Mouse (Mus musculus) heart, postnatal 36 days (tissue): ENCODE results near the gene Nqo1. TPM values are rescaled to one million over a fixed set of nuclear protein-coding genes. Genes with fewer than 3 reads are reported as not detected.

Experiments
- DNase-seq, 2 experiments: peaks; one replicate each; pipeline ENCODE4 v3.0.0; 2021 to 2022
- intact Hi-C: fragments of 180-260 bp; cut with DNase I; formaldehyde crosslinking; loops from one replicate; pipeline ENCODE4 v1.15.1; 2025
- total RNA-seq, 2 experiments: library from RNA; stranded (reverse); gene quantifications; 2 replicates each; pipeline ENCODE4 v1.2.3; 2021

Nqo1 gene
- total RNA-seq, 2 experiments from 2014 or later: 33.2 to 57.3 TPM

DNA sequence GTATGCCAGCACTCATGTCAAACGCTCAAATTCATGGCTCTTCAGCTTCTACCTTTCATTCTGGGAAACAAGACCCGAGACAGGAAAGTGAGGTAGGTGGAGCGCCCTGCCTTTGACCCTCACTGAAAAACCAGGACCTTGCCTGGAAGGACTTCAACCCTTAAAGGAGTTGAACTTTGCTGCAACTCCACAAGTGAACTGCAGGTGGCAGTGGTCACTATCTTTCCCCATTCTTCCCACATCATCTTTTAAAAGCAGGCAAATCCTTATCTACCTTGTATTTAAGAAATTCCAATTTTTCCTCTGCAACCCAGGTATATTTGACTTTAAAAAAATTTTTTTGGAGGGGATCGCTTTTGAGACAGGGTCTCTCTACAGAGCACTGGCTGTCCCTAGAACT, 8.4 kb upstream of the Nqo1 start:
- no peak for DNase-seq
- intact Hi-C loops: loop anchor here (5.0 kb wide), 1 partner anchor 166 kb away; no protein-coding TSS in a partner anchor

DNA sequence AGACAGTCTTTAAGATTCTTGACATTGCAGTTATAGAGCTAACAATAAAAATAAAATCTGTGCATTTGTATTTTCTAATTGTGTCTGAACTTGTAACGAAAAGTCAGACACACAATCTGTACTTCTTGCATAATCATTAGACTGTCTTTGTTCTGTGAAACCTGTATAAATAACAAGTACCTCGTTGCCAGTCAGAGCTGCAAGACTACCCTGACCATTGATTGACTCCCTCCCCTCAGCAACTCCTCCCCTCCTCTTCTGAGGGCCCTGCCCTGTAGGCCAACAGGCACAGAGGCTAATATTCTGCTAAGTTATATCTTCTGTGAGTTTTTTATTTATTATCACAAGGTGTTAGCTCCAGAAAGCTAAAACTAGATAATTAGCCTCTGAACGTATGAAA, 2.9 kb upstream of the Nqo1 start:
- DNase-seq: no peak

DNA sequence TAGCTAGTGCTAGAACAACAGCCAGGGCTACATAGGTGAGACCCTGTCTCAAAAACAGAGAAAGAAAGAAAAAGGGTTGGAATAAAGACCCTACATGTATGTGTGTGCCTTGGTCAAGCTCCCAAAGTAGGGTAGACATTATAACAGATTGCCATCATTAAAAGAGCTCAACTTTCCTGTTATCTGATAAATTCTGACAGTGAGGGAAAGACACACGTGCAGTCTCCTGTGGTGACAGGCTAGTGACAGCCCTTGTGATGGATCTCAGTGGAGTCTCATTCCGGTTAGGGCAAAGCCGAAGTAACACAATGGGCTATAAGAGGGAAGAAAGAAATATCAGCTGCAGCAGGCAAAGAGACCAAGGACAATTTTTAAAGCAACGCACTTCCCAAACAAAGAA, 1.1 kb upstream of the Nqo1 start:
- no peak for DNase-seq
- intact Hi-C loops: no loop called here

More for the DNA sequence above, 2.9 kb upstream of the Nqo1 start:
- intact Hi-C loops: no loop called here

DNA sequence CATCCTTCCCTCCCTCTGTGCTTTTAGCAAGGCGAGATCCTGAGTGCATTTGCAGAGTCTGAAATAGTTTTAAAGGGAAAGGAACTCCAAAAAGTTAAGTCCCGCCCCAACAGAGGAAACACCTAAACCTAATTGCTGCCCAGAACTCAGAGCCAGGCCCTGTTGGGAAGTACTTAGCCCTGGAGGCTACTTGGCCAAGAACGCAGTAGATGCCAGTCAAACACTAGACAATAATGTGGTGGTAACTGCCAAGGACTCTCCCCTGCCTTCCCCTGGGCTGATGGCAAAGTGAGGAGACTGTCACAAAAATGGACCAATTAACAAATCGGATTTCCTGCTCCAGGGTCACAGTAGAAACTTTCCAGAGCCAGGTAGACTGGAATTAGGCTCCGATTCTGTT, 1.1 kb downstream of the Nqo1 start:
- intact Hi-C loops: no loop called here

DNA sequence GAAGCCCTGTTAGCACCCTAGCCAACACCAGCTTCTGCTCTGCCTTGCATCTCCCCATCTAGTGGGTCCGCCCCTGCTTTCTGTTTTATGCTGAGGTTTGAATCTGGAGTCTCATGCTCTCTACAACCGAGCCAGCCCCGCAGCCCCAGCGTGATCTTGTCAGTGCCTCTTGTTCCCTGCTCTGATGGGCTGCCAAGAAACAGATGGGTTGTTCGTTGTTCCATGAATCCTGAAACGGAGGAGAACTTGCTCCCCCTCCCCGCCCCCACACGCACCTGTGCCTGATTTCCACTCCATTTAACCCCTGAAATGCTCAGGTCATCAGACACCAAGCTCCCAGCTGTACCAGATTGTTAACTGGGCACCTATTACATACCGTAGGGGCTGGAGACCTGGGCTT, 3.5 kb downstream of the Nqo1 start:
- intact Hi-C loops: no loop called here
- no peak for DNase-seq

More for the DNA sequence above, 1.1 kb downstream of the Nqo1 start:
- no peak for DNase-seq

DNA sequence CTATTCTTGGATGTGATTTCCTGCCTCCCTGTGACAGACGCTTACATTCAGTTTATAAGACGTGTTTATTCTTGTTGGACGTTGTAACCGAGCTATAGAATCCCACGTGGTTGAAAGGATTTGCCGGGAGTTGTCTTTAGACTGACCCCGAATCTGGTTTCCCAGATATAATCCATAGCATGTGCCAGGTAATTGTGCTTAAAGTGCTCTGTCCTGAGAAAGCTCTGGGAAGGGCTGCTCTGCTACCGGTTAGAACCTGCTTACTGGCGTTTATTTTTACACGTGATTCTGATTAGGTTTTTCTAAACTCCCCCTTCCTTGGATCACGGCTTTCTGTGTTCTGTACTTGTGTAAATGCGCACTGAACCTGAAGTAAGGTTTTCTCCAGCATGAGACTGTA, 5.3 kb downstream of the Nqo1 start:
- intact Hi-C loops: no loop called here
- DNase-seq: no peak

DNA sequence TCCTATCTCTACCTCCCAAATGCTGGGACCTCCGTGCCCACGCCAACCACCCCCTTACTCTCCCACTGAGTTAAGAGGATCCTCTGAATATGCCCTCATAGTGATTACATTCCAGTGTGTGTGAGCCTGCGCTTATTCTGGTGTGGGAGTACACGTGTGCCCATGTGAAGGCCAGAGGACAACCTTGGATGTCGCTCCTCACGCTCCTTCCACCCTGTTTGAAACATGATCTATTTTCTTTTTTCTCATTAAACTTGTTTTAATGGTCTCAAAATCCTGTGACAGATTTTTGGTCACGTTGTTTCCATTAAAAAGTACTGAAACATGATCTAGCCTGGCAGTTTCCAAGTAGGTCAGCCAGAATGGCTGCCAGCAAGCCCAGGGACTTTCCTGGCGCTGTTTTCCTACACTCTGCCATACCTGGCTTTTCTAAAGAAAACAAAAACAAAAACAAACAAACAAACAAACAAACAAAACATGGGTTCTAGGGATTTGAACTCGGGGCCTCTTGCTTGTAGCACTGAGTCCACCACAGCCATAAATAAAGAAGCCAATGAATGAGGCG, 6.8 kb downstream of the Nqo1 start:
- intact Hi-C loops: no loop called here
- DNase-seq: no peak

DNA sequence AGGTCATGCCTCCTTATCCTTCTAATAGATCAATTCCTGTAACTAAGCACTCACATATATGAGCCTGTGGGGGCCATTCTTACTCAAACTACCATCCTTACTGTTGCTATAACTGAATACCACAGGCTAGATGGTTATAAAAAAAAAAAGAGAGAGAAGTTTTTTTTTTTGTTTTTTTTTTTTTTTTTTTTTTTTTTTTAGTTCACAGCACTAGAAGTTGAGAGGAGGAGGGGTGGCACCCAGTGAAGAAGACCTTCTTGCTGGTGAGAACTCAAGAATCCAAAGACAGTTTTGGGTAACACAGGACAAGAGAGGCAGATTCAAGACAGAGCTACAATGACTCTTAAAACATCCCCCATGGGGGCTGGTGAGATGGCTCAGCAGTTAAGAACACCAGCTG, 7.6 kb downstream of the Nqo1 start:
- no peak for DNase-seq
- intact Hi-C loops: no loop called here

DNA sequence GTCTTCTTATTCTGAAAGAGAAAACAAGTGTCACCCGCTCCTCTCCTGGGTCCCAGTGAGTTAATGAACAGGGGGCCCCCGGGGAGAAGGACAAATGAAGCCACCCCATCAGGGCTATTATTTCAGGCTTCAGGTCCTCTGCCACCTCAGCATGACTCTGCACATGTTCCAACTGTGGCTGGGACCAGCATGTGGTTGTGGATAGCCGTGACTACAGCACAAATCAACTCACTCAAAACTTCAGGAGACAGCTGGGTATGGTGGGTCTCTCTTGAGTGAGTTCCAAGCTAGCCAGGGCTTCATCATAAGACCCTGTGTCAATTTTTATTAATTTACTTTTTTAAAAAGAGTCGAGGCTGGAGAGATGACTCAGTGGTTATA, 11.9 kb downstream of the Nqo1 start:
- intact Hi-C loops: no loop called here
- no peak for DNase-seq

DNA sequence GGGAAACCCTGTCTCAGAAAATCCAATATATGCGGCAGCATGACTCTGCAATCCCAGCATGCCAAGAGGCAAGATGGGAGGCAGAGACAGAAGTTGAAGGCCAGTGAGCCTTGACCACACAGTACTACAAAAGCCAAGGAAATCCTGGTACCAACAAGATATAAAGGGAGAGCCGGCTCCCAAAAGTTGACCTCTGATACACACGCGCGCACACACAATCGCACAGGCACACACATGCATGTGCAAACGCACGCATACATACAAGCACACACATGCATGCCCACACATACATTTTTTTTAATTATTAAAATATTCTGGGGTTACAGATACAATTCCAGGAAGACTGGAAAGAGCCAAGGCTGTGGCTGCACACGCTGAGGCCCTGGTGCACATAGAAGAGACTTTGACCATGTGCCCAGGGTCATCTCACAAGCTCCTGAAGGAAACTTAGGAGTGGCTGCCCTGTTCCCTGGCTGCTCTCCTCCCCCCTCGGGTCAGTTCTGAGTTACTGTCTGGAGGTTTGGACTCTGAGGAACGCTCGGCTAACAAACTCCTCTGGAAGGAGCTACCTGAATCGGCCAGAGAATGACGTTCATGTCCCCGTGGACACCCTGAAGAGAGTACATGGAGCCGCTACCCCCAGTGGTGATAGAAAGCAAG, 12.4 kb downstream of the Nqo1 start:
- DNase-seq: no peak
- intact Hi-C loops: no loop called here

DNA sequence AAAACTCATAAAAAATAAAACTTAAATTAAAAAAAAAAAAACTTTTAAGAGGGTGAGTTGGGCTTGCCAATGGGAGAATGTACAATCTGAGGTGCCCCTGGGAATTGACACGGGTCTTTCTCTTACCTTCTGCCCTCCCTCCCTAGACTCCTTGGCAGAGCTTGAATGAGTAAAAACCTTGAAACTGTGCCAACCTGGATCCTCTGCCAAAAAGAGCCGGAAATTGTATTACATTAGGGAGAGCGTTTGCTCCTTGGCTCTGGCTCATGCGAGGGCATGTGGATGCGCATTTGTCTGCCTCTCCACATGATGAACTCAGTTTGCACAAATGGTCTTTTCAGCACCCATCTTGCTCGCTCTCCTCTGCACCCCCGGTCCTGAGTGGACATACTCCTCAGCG, 13.4 kb downstream of the Nqo1 start:
- intact Hi-C loops: loop anchor here (2.0 kb wide), 1 partner anchor 35 kb away; the partner anchor contains the start of gene Nob1
- peak; percentile 34 to 39 for DNase-seq

DNA sequence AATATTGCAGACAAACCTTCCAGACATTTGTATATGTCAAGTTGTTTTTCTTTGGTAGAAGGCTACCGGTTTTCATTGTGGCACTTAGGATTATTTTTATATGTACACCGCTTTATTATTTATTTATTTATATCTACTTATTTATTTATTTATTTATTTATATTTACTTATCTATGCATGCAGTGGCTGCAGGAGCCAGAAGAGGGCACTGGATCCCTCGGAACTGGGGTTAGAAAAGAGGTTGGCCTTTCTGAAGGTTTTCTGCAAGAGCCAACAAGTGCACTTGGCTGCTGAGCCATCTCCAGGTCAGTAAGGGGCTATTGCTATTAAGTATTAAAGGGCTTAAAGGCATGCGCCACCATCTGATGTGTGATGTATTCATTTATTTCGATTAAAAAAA, 15.1 kb downstream of the Nqo1 start:
- intact Hi-C loops: loop anchor here (2.0 kb wide), 1 partner anchor 37 kb away; the partner anchor contains the start of gene Nob1
- no peak for DNase-seq

DNA sequence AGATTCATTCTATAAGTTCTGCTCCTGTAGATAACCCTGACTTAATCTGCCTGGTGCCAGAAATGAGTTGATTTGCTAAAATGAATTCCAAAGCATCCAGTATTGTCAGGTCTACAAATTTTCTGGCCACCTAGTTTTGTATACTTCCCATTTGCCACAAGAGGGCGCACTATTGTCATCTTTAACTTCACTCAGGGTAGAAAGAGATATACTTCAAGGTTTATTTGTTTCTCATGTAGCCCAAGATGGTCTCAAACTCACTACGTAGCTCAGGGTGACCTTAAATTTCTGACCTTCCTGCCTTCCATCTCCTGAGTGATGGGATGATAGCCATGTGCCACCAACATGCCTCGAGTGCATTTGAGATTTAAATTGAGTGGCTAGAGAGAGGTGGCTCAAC, 16.4 kb downstream of the Nqo1 start:
- intact Hi-C loops: no loop called here
- DNase-seq: no peak

DNA sequence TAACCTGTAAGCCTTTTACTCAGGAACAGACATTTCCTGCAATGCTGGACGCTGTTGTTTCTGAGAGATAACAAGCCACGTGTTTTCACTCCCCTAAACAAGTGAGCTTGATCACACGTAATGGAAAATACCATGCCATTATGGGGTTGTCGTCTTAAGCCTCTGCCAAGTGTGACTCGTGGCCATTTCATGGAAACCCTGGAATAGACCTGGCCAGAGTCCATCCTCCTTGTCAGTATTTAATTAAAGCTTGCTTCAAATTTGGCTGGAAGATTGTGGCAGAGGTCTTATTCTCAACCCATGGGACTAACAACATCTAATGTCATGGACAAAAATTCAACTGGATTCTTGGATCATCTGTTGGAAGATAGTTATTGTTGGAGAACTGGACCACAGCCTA, 16.8 kb downstream of the Nqo1 start:
- intact Hi-C loops: no loop called here
- peak; percentile 49 to 60 for DNase-seq

DNA sequence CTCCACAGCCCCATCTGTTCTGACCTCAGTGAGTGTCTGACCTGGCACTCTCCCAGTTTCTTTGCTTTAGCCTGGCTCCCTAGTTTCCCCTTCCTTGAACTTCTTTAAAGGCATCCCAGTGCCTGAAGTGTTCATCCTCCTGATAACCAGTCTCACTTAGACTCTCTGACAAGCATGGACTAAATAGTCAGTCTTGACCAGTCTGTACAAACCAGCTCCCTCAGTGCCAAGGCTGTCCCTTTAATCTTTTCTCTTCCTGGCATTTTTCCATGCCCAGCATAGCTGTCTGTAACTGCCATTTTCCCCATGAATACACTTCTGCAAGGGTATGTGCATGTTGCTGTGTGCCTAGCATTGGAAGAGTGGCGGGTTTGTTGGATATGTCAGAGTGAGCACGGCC, 17.9 kb downstream of the Nqo1 start:
- intact Hi-C loops: no loop called here
- no peak for DNase-seq

DNA sequence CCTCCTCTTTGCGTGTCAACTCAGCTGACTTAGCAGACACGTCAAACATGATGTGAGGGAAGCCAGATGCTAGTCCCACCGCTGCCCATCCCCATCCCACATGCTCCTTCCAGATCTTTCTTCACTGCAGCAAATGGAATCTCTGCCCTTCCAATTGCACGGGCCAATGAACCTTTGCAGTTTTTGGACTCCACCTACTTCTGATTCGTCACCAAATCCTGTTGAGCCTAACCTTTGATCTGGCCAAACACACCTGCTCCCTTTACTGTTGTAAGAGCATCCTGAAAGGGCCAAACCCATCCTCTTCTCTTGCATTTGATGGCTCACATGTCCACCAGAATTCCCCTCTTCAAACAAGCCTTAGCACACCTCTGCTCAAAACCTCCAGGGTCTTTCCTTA, 18.4 kb downstream of the Nqo1 start:
- intact Hi-C loops: no loop called here
- DNase-seq: no peak

DNA sequence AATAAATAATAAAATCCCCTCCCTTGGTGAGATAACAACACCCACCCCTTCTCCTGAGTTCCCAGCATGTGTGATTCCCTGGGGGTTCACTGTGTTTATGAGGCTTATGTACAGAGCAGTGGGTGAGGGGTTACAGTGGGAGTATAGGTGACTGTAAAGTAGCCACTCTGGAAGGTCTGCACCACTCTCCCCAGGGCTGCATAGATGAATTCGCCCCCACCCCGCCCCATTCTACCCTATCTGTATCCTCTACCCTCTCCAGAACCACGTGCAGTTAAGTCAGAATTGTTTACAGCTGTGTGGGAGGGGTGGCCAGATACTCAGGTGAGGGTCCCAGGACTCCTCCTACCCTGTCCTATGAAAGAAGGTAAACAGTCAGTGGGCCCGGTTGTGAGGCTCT, 20.1 kb downstream of the Nqo1 start:
- DNase-seq: no peak
- intact Hi-C loops: no loop called here

DNA sequence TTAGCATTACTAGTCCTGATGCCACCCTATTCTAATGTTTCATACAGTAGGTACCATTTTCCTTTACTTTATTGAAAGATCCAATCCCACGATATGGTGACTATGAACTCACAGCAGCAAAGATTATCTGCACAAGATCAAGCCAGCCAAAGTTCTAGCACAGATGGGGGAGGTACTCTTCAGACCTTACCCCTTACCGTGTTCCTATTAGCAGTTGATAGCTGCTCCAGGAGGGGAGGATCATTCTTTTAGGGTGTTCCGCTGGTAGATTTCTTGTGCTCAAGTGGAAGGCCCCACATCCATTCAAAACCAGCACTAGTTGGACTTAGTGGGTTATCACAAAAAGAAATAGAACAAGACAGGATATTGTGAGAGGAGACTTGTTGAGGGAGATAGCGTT, 21.3 kb downstream of the Nqo1 start:
- DNase-seq: no peak
- intact Hi-C loops: no loop called here

DNA sequence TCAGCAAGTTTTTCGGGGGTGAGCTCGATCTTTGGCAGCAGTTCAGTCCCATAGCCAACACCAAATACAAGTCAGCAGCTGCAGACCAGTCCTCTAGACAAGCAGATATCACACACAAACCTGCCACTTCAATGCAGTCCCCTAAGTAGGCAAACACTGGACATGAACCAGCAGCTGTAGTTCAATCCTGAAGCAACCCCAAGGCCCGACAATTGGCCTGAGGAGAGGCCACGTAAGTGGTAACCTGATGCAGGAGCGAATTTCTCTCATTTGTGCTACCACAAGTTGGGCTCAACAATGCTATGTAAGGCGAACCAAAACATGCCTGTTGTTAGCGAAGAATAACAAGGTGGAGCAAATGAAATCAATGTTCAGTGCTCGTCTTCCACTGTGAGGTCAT, 22.3 kb downstream of the Nqo1 start:
- intact Hi-C loops: no loop called here
- DNase-seq: no peak

DNA sequence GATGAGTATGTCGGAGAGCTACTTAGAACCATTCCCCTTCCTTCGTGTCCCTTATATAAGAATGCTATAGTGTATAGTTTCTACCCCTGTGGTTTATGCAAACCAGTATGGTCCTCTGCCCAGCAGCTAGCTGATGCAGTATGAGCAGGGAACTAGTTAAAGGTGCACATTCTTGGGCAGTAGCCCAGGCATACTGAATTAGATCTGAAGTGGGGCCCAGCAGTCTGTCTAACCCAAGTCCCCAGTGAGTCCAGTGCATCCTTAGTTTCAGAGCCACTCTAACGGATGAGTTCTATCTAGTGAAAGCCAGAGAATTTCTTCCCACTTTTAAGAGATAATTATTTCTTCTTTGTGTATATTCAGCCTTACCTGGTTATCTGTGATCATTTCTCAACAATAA, 25.7 kb downstream of the Nqo1 start:
- intact Hi-C loops: no loop called here
- no peak for DNase-seq

DNA sequence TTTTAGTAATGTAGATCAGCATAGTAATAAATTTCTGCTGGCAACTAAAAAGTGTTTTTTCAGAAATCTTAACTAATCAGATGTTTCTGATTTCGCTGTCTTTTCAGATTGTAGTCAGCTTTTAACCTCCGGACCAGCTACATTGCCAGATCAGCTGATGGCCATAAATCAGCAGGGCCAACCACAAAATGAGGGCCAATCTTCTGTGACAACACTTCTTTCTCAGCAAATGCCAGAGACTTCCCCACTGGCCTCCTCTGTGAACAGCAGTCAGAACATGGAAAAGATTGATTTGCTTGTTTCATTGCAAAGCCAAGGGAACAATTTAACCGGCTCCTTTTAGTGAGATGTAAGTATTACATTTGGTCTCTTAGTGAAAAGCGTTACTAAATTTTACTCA, 32.7 kb downstream of the Nqo1 start:
- DNase-seq: no peak
- intact Hi-C loops: no loop called here
